In genomic region chr19:36409280-36409860, GRCm38 (mm10) we compare ENCODE assay signal across 8 mouse cellular contexts.
DNase-seq lines count a peak whose midpoint lies in the region; ATAC-seq lines count a peak whose summit lies in the region.

No protein-coding gene starts in this region.

- peak overlapping the region; percentile 92 for H3K4me2 ChIP-seq in hindbrain, embryonic 12.5 days (replicated peaks)

- peaks cover 4% of the 10 kb centered on the region for H3K4me1 ChIP-seq in hindbrain, embryonic 12.5 days

- H3K36me3 ChIP-seq in hindbrain, embryonic 12.5 days = no peaks in the 10 kb centered on the region

- H3K27me3 ChIP-seq in hindbrain, embryonic 12.5 days = peaks cover 16% of the 10 kb centered on the region

- WGBS in hindbrain, embryonic 12.5 days = under 1% methylated on average over 36 of the region's 53 CpGs

- no peak overlapping the region for H3K27ac ChIP-seq in hindbrain, embryonic 12.5 days

- peak overlapping the region; percentile 73 for H3K4me3 ChIP-seq in hindbrain, embryonic 12.5 days

- no peaks in the 10 kb centered on the region for H3K9me3 ChIP-seq in hindbrain, embryonic 12.5 days (replicated peaks)

- ATAC-seq in hindbrain, embryonic 12.5 days (ENCODE audit: low FRiP score) = peak; percentile 98

- peak overlapping the region; percentile 71 for H3K9ac ChIP-seq in hindbrain, embryonic 12.5 days

- peak; percentile 87 for DNase-seq in MN1 (ENCODE audit: low spot score)
- peak; percentile 83 for DNase-seq in cerebellum, adult 9-10 months
- peak; percentile 66 to 88 for DNase-seq in frontal cortex, adult 2 months (ENCODE audit: extremely low spot score in 1 of 2, low spot score in 1 of 2)
- DNase-seq in layer of hippocampus, postnatal 14 days (ENCODE audit: low spot score in 2 of 2) = peak; percentile 87 to 88
- DNase-seq in lung, postnatal 14 days = peak; percentile 98
- DNase-seq in retina, adult 2 months (ENCODE audit: low read depth, low spot score) = peak; percentile 84
- DNase-seq in thymus, postnatal 36 days = peak; percentile 97 to 99
